Mouse (Mus musculus) C3H10T1/2 (cell line): Measurements from ENCODE around the gene Mcur1. TPM values are rescaled to one million over a fixed set of nuclear protein-coding genes. Genes with fewer than 3 reads are reported as not detected.

ENCODE experiments used
- polyA plus RNA-seq, 2 experiments: library from polyadenylated mRNA; unstranded; fragments of >200 nt; fragmentation: generic; extraction: Trizol; gene quantifications; one replicate each; pipeline ENCODE4 v1.2.1; 2012; ENCODE audit warnings: missing spikeins in 2 of 2

Gene Mcur1
- 1 to 10 TPM; 1.0 to 4.5 TPM for polyA plus RNA-seq

GRCm38 (mm10) chr13:43559711-43560457 lies at the start of gene Mcur1:
Gene Mcur1, minus strand, starts transcription at chr13:43560191.

Other genes starting within 250 kb of the Mcur1 start
- 10 to 100 TPM in 1 of 2 experiments, 1 to 10 TPM in 1; 3.3 to 13.1 TPM for gene Sirt5, start 194.7 kb downstream of the Mcur1 start, polyA plus RNA-seq
- gene Nol7, start 161.8 kb downstream of the Mcur1 start, polyA plus RNA-seq, result 10 to 100 TPM; 11.7 to 78.8 TPM
- gene Ranbp9, start 78.9 kb downstream of the Mcur1 start, polyA plus RNA-seq, result 10 to 100 TPM in 1 of 2 experiments, 1 to 10 TPM in 1; 1.5 to 13.8 TPM
- gene Rnf182, start 55.5 kb upstream of the Mcur1 start, polyA plus RNA-seq, result 1 to 10 TPM in 1 of 2 experiments, under 1 TPM in 1; 0.26 to 1.8 TPM
- gene Cd83, start 224.6 kb upstream of the Mcur1 start, polyA plus RNA-seq, result not detected